Mouse (Mus musculus): ENCODE results near the gene Gm3625.

GRCm38 (mm10) chr12:4546491-4546890 lies 46.2 kb downstream of the Gm3625 start:
- no peak for TF ChIP-seq CTCF (conservative IDR thresholded peaks at IDR 0.05; ENCODE audit: insufficient read depth, insufficient read length, low read depth, low read length)
- TF ChIP-seq POLR2A (IDR thresholded peaks at IDR 0.05; ENCODE audit: low read depth, low read length), result no peak

Data from kidney, adult 2 months (tissue).